Mouse (Mus musculus): Measurements from ENCODE around the gene Olfr855.

The Olfr855 gene

GRCm38 (mm10) chr9:19582317-19582716 lies at the start of gene Olfr855:
Gene Olfr855, plus strand, starts transcription at chr9:19582617.
- no peak for DNase-seq (ENCODE audit: low spot score in 2 of 2)

GRCm38 (mm10) chr9:19540976-19541375 lies 41.4 kb upstream of the Olfr855 start, which contains the start of gene Olfr853:
Gene Olfr853, minus strand, starts transcription at chr9:19541076.
- no peak for DNase-seq (ENCODE audit: low spot score in 2 of 2)

DNA sequence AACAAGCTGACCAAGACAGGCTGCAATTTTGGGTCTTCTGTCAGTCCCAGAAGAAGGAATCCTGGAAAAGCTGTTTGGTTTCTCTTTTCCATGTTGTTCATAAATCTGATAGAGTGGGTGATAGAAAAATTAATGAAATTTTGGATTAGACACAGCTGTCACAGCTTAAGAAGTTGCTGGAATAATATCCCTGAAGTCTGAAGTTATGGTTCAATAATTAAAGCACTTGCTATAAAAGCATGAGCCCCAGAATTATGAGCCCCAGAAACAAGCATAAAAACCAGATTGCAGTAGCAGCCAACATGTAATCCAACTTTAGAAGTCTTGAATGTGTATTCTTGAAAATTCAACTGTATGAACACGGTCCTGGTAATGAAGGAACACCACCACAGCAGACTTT lies 15.1 kb upstream of the Olfr855 start, which contains the start of gene Olfr854:
Gene Olfr854 (minus strand): TSS at position 101 of the 400 bp plus-strand sequence.
- no peak for DNase-seq (ENCODE audit: low spot score in 2 of 2)

DNA sequence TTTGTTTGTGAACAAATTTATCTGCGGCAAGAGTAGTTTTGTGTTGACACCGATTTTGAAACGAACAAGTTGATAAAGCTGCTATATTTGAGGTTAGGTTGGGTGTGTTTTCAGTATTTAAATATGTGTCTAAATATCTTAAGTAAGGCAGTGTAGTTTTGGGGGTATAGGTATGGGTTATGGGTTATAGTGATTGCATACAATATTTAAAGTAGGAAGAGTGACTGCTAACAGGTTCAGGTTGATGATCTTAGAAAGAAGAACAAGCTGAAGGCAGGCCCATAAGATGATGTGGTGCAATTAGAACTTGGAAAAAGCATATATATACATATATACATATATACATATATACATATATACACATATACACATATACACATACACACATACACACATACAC lies 38.9 kb downstream of the Olfr855 start:
- DNase-seq (ENCODE audit: low spot score in 2 of 2), result no peak

- DNase-seq (ENCODE audit: low spot score in 2 of 2), result peak; percentile 77 to 86
Observed at GRCm38 (mm10) chr9:19621843-19622822, 39.7 kb downstream of the Olfr855 start, which contains the start of gene Zfp317. Gene Zfp317, plus strand, starts transcription at chr9:19622102.

DNA sequence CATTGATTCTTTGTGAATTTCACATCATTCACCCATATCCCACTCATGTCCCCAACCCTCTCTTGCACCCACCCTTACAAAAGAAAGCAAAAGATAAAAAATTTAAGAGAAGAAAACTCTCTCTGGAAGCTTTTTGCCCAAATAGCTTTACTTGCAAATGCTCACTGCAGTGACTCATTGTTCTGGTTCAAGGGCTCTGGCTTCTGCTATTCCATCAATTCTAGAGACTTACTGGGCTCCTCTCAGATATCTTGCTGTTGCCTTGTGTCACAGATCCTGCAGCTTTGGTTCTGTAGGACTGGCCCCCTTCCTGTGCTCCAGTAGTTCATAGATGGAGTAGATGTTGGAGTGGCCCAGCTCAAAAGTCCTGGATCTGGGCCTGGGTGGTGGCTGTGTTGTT lies 47.2 kb downstream of the Olfr855 start:
- no peak for DNase-seq (ENCODE audit: low spot score in 2 of 2)

Data from urinary bladder, postnatal 36 days (tissue).